Mouse (Mus musculus) macrophage (primary cell): ENCODE results near the gene Jak3. TPM values are rescaled to one million over a fixed set of nuclear protein-coding genes. Genes with fewer than 3 reads are reported as not detected.

ENCODE experiments used
- H3K27ac ChIP-seq: fragments of 350-480 bp; formaldehyde crosslinking; 2 replicates; pipeline ENCODE4 v1.9.0; 2021
- H3K36me3 ChIP-seq: fragments of 350-480 bp; formaldehyde crosslinking; 2 replicates; pipeline ENCODE4 v1.9.0; 2021; ENCODE audit errors: inconsistent target
- H3K4me3 ChIP-seq: fragments of 350-480 bp; formaldehyde crosslinking; 2 replicates; pipeline ENCODE4 v1.9.0; 2021; ENCODE audit errors: inconsistent target
- H3K79me2 ChIP-seq: fragments of 350-480 bp; formaldehyde crosslinking; 2 replicates; pipeline ENCODE4 v1.9.0; 2021; ENCODE audit errors: inconsistent target
- WGBS: methylation state at CpG from one replicate; pipeline ENCODE4 v1.1.7; 2026; ENCODE audit warnings: inconsistent platforms; ENCODE audit not compliant: missing documents; 5-methylcytosine and 5-hydroxymethylcytosine counted together
- polyA plus RNA-seq: library from polyadenylated mRNA; stranded (reverse); fragments of 250-400 nt; gene quantifications from 3 replicates; pipeline ENCODE4 v1.2.4, GENCODE M21; 2018; ENCODE audit warnings: inconsistent platforms

The Jak3 gene
- polyA plus RNA-seq, 1 experiment from 2014 or later: 10.8 TPM

- WGBS: 65% methylated on average over 25 of the region's 25 CpGs
- H3K27ac ChIP-seq: no peak overlapping the region
- H3K36me3 ChIP-seq: no peaks in the 10 kb centered on the region
- H3K79me2 ChIP-seq: no peaks in the 10 kb centered on the region
- no peak overlapping the region for H3K4me3 ChIP-seq
Measured at GRCm38 (mm10) chr8:71709800-71710446, 33.8 kb downstream of the Jak3 start.

- no peak overlapping the region for H3K4me3 ChIP-seq
- 83% methylated on average over 2 of the region's 2 CpGs for WGBS
- H3K27ac ChIP-seq: no peak overlapping the region
- no peaks in the 10 kb centered on the region for H3K36me3 ChIP-seq
- H3K79me2 ChIP-seq: no peaks in the 10 kb centered on the region
Measured at GRCm38 (mm10) chr8:71711574-71711973, 35.5 kb downstream of the Jak3 start.

- Histone ChIP-seq H3K27ac (no peak overlapping the region), H3K79me2 (no peaks in the 10 kb centered on the region), H3K36me3 (no peaks in the 10 kb centered on the region), H3K4me3 (no peak overlapping the region)
- 81% methylated on average over 8 of the region's 8 CpGs for WGBS
Measured at GRCm38 (mm10) chr8:71715531-71715930, 39.4 kb downstream of the Jak3 start.

GRCm38 (mm10) chr8:71716561-71717053 is 40.5 kb downstream of the Jak3 start:
- H3K79me2 ChIP-seq: no peaks in the 10 kb centered on the region
- no peak overlapping the region for H3K4me3 ChIP-seq
- H3K36me3 ChIP-seq: no peaks in the 10 kb centered on the region
- 94% methylated on average over 13 of the region's 13 CpGs for WGBS
- no peak overlapping the region for H3K27ac ChIP-seq

GRCm38 (mm10) chr8:71717096-71717495 is 41.0 kb downstream of the Jak3 start:
- WGBS: 92% methylated on average over 12 of the region's 12 CpGs
- H3K79me2 ChIP-seq: no peaks in the 10 kb centered on the region
- no peak overlapping the region for H3K4me3 ChIP-seq
- H3K27ac ChIP-seq: no peak overlapping the region
- no peaks in the 10 kb centered on the region for H3K36me3 ChIP-seq

GRCm38 (mm10) chr8:71718252-71718651 is 42.2 kb downstream of the Jak3 start:
- Histone ChIP-seq H3K79me2 (no peaks in the 10 kb centered on the region), H3K27ac (no peak overlapping the region), H3K36me3 (no peaks in the 10 kb centered on the region), H3K4me3 (no peak overlapping the region)
- 85% methylated on average over 3 of the region's 3 CpGs for WGBS

- no peak overlapping the region for H3K27ac ChIP-seq
- no peaks in the 10 kb centered on the region for H3K36me3 ChIP-seq
- 94% methylated on average over 4 of the region's 4 CpGs for WGBS
Measured at GRCm38 (mm10) chr8:71719218-71719617, 43.1 kb downstream of the Jak3 start.

GRCm38 (mm10) chr8:71719928-71720457 is 43.9 kb downstream of the Jak3 start:
- H3K36me3 ChIP-seq: no peaks in the 10 kb centered on the region
- WGBS: 89% methylated on average over 7 of the region's 7 CpGs
- H3K79me2 ChIP-seq: no peaks in the 10 kb centered on the region
- H3K4me3 ChIP-seq: no peak overlapping the region
- no peak overlapping the region for H3K27ac ChIP-seq

More at GRCm38 (mm10) chr8:71719218-71719617, 43.1 kb downstream of the Jak3 start:
- H3K79me2 ChIP-seq: no peaks in the 10 kb centered on the region
- no peak overlapping the region for H3K4me3 ChIP-seq

GRCm38 (mm10) chr8:71723047-71723551 is 47.0 kb downstream of the Jak3 start:
- no peaks in the 10 kb centered on the region for H3K36me3 ChIP-seq
- H3K27ac ChIP-seq: peak overlapping the region; percentile 22; the same call in 1 of the 2 replicates
- H3K79me2 ChIP-seq: no peaks in the 10 kb centered on the region
- WGBS: 27% methylated on average over 12 of the region's 14 CpGs
- H3K4me3 ChIP-seq: peak overlapping the region; percentile 46

GRCm38 (mm10) chr8:71724389-71724788 is 48.3 kb downstream of the Jak3 start:
- Histone ChIP-seq H3K27ac (no peak overlapping the region), H3K36me3 (no peaks in the 10 kb centered on the region), H3K79me2 (no peaks in the 10 kb centered on the region), H3K4me3 (no peak overlapping the region)
- WGBS: 79% methylated on average over 4 of the region's 4 CpGs

- no peaks in the 10 kb centered on the region for H3K79me2 ChIP-seq
- no peaks in the 10 kb centered on the region for H3K36me3 ChIP-seq
- H3K4me3 ChIP-seq: peak within 1 kb of the TSS; percentile 44
- H3K27ac ChIP-seq: no peak within 1 kb of the TSS
- 4% methylated on average over 39 of the region's 54 CpGs for WGBS
Measured at GRCm38 (mm10) chr8:71725122-71725924, 49.2 kb downstream of the Jak3 start, which contains the start of gene Fcho1. TSS of gene Fcho1 (minus strand) at chr8:71725716.

GRCm38 (mm10) chr8:71728240-71728785 is 52.2 kb downstream of the Jak3 start:
- Histone ChIP-seq H3K79me2 (no peaks in the 10 kb centered on the region), H3K36me3 (no peaks in the 10 kb centered on the region), H3K27ac (no peak overlapping the region), H3K4me3 (peak overlapping the region; percentile 4; the same call in 1 of the 2 replicates)
- 13% methylated on average over 20 of the region's 21 CpGs for WGBS

GRCm38 (mm10) chr8:71728826-71729620 is 52.9 kb downstream of the Jak3 start:
- WGBS: 6% methylated on average over 14 of the region's 16 CpGs
- no peak overlapping the region for H3K27ac ChIP-seq
- H3K79me2 ChIP-seq: no peaks in the 10 kb centered on the region
- no peaks in the 10 kb centered on the region for H3K36me3 ChIP-seq
- peak overlapping the region; percentile 4; the same call in 1 of the 2 replicates for H3K4me3 ChIP-seq
